Mouse (Mus musculus) limb, embryonic 12.5 days (tissue): ENCODE results near the gene Mettl4. TPM values are rescaled to one million over a fixed set of nuclear protein-coding genes. Genes with fewer than 3 reads are reported as not detected.
"Not testable (repeated sequence)": the region's sequence is repeated elsewhere in the genome, so short reads cannot be mapped to it uniquely, and the experiment has no call there.

Experiments
- ATAC-seq: fragments of 200-750 bp; cut with Nextera tagmentation; 2 replicates; pipeline ENCODE4 v1.8.0; 2017; ENCODE audit warnings: low read depth, moderate TSS enrichment; ENCODE audit not compliant: insufficient number of reproducible peaks, insufficient read depth, low FRiP score, low TSS enrichment
- H3K27ac ChIP-seq: fragments of 300-500 bp; sonication (generic); 2 replicates; pipeline ENCODE4 v1.5.1; 2016; ENCODE audit warnings: mild to moderate bottlenecking, moderate library complexity
- H3K27me3 ChIP-seq: fragments of 300-500 bp; sonication (generic); 2 replicates; pipeline ENCODE4 v1.6.1; 2016; ENCODE audit warnings: mild to moderate bottlenecking, moderate library complexity
- H3K36me3 ChIP-seq: fragments of 300-500 bp; sonication (generic); 2 replicates; pipeline ENCODE4 v1.6.1; 2016; ENCODE audit warnings: mild to moderate bottlenecking, moderate library complexity
- H3K4me1 ChIP-seq: fragments of 300-500 bp; sonication (generic); replicated peaks from 2 replicates; pipeline ENCODE4 v1.6.1; 2016
- H3K4me2 ChIP-seq: fragments of 300-500 bp; sonication (generic); 2 replicates; pipeline ENCODE4 v1.6.1; 2016; ENCODE audit warnings: mild to moderate bottlenecking, moderate library complexity
- H3K4me3 ChIP-seq: fragments of 300-500 bp; sonication (generic); replicated peaks from 2 replicates; pipeline ENCODE4 v1.5.1; 2016; ENCODE audit warnings: mild to moderate bottlenecking
- H3K9ac ChIP-seq: fragments of 300-500 bp; sonication (generic); replicated peaks from 2 replicates; pipeline ENCODE4 v1.6.1; 2016; ENCODE audit warnings: mild to moderate bottlenecking, moderate library complexity
- H3K9me3 ChIP-seq: fragments of 300-500 bp; sonication (generic); 2 replicates; pipeline ENCODE4 v1.6.1; 2016; ENCODE audit warnings: mild to moderate bottlenecking, moderate library complexity
- WGBS: fragments of 180-500 bp; shearing (Covaris S2); methylation state at CpG from one replicate; pipeline ENCODE4 v1.1.7; 2016; 5-methylcytosine and 5-hydroxymethylcytosine counted together
- polyA plus RNA-seq: library from polyadenylated mRNA; unstranded; fragments of >200 nt; fragmentation: Nextera tagmentation; extraction: Ambion mirVana; gene quantifications from 2 replicates; pipeline ENCODE4 v1.2.1, GENCODE M21; 2016

Gene Mettl4
- polyA plus RNA-seq = 25.5 and 27.9 TPM in 2 replicates

- WGBS = under 1% methylated on average over 56 of the region's 56 CpGs
- peak; percentile 97 for ATAC-seq
Observed at GRCm38 (mm10) chr17:94749466-94750135, at the start of gene Mettl4. Mettl4 (minus strand) TSS chr17:94750019.

GRCm38 (mm10) chr17:94778871-94779482 lies 29.2 kb upstream of the Mettl4 start:
- no peak overlapping the region for H3K27ac ChIP-seq
- 77% methylated on average over 2 of the region's 2 CpGs for WGBS
- no peak overlapping the region for H3K4me3 ChIP-seq
- no peak overlapping the region for H3K4me2 ChIP-seq
- no peak overlapping the region for H3K9ac ChIP-seq
- H3K27me3 ChIP-seq = no peaks in the 10 kb centered on the region
- H3K9me3 ChIP-seq = no peaks in the 10 kb centered on the region
- no peak for ATAC-seq
- no peaks in the 10 kb centered on the region for H3K4me1 ChIP-seq
- peaks cover 24% of the 10 kb centered on the region for H3K36me3 ChIP-seq

More at GRCm38 (mm10) chr17:94749466-94750135, at the start of gene Mettl4:
- Histone ChIP-seq H3K4me1 (peaks cover 14% of the 10 kb centered on the region), H3K36me3 (0 out of 2 replicates have a peak, but pooled peaks cover 4% of the 10 kb centered on the region), H3K27ac (peak within 1 kb of the TSS; percentile 96), H3K9ac (peak within 1 kb of the TSS; percentile 67), H3K9me3 (no peaks in the 10 kb centered on the region), H3K4me3 (peak within 1 kb of the TSS; percentile 63), H3K27me3 (no peaks in the 10 kb centered on the region), H3K4me2 (peak within 1 kb of the TSS; percentile 72)

- Histone ChIP-seq H3K4me2 (no peak overlapping the region), H3K9me3 (no peaks in the 10 kb centered on the region), H3K9ac (no peak overlapping the region), H3K27me3 (no peaks in the 10 kb centered on the region), H3K4me3 (no peak overlapping the region), H3K36me3 (peaks cover 68% of the 10 kb centered on the region), H3K27ac (no peak overlapping the region), H3K4me1 (no peaks in the 10 kb centered on the region)
- WGBS = 85% methylated on average over 2 of the region's 2 CpGs
- ATAC-seq = no peak
Observed at GRCm38 (mm10) chr17:94768491-94768890, 18.7 kb upstream of the Mettl4 start.

- H3K36me3 ChIP-seq = peaks cover 73% of the 10 kb centered on the region
- no peaks in the 10 kb centered on the region for H3K9me3 ChIP-seq
- no peak overlapping the region for H3K4me2 ChIP-seq
- H3K9ac ChIP-seq = no peak overlapping the region
- no peak overlapping the region for H3K4me3 ChIP-seq
- no peak for ATAC-seq
- H3K4me1 ChIP-seq = no peaks in the 10 kb centered on the region
- WGBS = 87% methylated on average over 3 of the region's 3 CpGs
- no peak overlapping the region for H3K27ac ChIP-seq
- H3K27me3 ChIP-seq = no peaks in the 10 kb centered on the region
Observed at GRCm38 (mm10) chr17:94764711-94765110, 14.9 kb upstream of the Mettl4 start.

GRCm38 (mm10) chr17:94764011-94764410 lies 14.2 kb upstream of the Mettl4 start:
- H3K4me3 ChIP-seq = no peak overlapping the region
- H3K4me2 ChIP-seq = no peak overlapping the region
- no peak for ATAC-seq
- no peaks in the 10 kb centered on the region for H3K9me3 ChIP-seq
- H3K4me1 ChIP-seq = no peaks in the 10 kb centered on the region
- peaks cover 74% of the 10 kb centered on the region for H3K36me3 ChIP-seq
- no peak overlapping the region for H3K9ac ChIP-seq
- no peaks in the 10 kb centered on the region for H3K27me3 ChIP-seq
- WGBS = 84% methylated on average over 1 of the region's 1 CpGs
- no peak overlapping the region for H3K27ac ChIP-seq

- WGBS = 82% methylated on average over 3 of the region's 3 CpGs
Observed at GRCm38 (mm10) chr17:94762405-94762804, 12.6 kb upstream of the Mettl4 start.

GRCm38 (mm10) chr17:94750136-94750729 lies 414 bp upstream of the Mettl4 start:
- peak overlapping the region; percentile 67 for H3K9ac ChIP-seq
- H3K27ac ChIP-seq = peak overlapping the region; percentile 96
- 2% methylated on average over 22 of the region's 22 CpGs for whole genome bisulfite sequencing
- H3K36me3 ChIP-seq = 0 out of 2 replicates have a peak, but pooled peaks cover 4% of the 10 kb centered on the region
- H3K4me1 ChIP-seq = peaks cover 14% of the 10 kb centered on the region
- H3K27me3 ChIP-seq = no peaks in the 10 kb centered on the region
- peak overlapping the region; percentile 63 for H3K4me3 ChIP-seq
- no peak; the same call in none of the 2 replicates for ATAC-seq
- H3K4me2 ChIP-seq = peak overlapping the region; percentile 72
- no peaks in the 10 kb centered on the region for H3K9me3 ChIP-seq

More at GRCm38 (mm10) chr17:94762405-94762804, 12.6 kb upstream of the Mettl4 start:
- Histone ChIP-seq H3K4me3 (no peak overlapping the region), H3K4me2 (no peak overlapping the region), H3K4me1 (no peaks in the 10 kb centered on the region), H3K9me3 (no peaks in the 10 kb centered on the region), H3K9ac (no peak overlapping the region), H3K27me3 (no peaks in the 10 kb centered on the region), H3K36me3 (peaks cover 62% of the 10 kb centered on the region), H3K27ac (no peak overlapping the region)
- no peak for ATAC-seq

- H3K27ac ChIP-seq = no peak overlapping the region
- H3K9me3 ChIP-seq = no peaks in the 10 kb centered on the region
- peaks cover 21% of the 10 kb centered on the region for H3K36me3 ChIP-seq
- no peaks in the 10 kb centered on the region for H3K4me1 ChIP-seq
- no peak overlapping the region for H3K9ac ChIP-seq
- ATAC-seq = no peak
- H3K4me2 ChIP-seq = no peak overlapping the region
- WGBS = 90% methylated on average over 4 of the region's 4 CpGs
- H3K27me3 ChIP-seq = no peaks in the 10 kb centered on the region
- no peak overlapping the region for H3K4me3 ChIP-seq
Observed at GRCm38 (mm10) chr17:94738173-94738572, 11.6 kb downstream of the Mettl4 start.

GRCm38 (mm10) chr17:94735885-94736284 lies 13.9 kb downstream of the Mettl4 start:
- Histone ChIP-seq H3K9ac (no peak overlapping the region), H3K4me3 (no peak overlapping the region), H3K4me1 (no peaks in the 10 kb centered on the region), H3K4me2 (no peak overlapping the region), H3K27me3 (no peaks in the 10 kb centered on the region), H3K27ac (no peak overlapping the region), H3K36me3 (peaks cover 25% of the 10 kb centered on the region), H3K9me3 (no peaks in the 10 kb centered on the region)
- no peak for ATAC-seq

- Histone ChIP-seq H3K4me2 (no peak overlapping the region), H3K4me3 (no peak overlapping the region), H3K9ac (no peak overlapping the region), H3K27ac (no peak overlapping the region), H3K27me3 (no peaks in the 10 kb centered on the region), H3K36me3 (peaks cover 25% of the 10 kb centered on the region), H3K4me1 (no peaks in the 10 kb centered on the region), H3K9me3 (no peaks in the 10 kb centered on the region)
- no peak; the same call in 1 of the 2 replicates for ATAC-seq
- WGBS = 70% methylated on average over 4 of the region's 4 CpGs
Observed at GRCm38 (mm10) chr17:94735437-94735836, 14.4 kb downstream of the Mettl4 start.

- not testable (repeated sequence) for H3K4me2 ChIP-seq, ATAC-seq, H3K27ac ChIP-seq, H3K9ac ChIP-seq, H3K4me1 ChIP-seq, H3K9me3 ChIP-seq, H3K4me3 ChIP-seq, H3K27me3 ChIP-seq
- H3K36me3 ChIP-seq = peaks cover 26% of the 10 kb centered on the region
- WGBS = 49% methylated on average over 2 of the region's 2 CpGs
Observed at GRCm38 (mm10) chr17:94730416-94730815, 19.4 kb downstream of the Mettl4 start.
